Mouse (Mus musculus) brain, embryonic 14.5 days (tissue): ENCODE measurements around the gene Cnot4.

Source experiments
- CTCF ChIP-seq: fragments of 200-500 bp; IDR thresholded peaks from 2 replicates; pipeline ENCODE4 v1.5.1; 2012; ENCODE audit warnings: inconsistent platforms, mild to moderate bottlenecking, moderate library complexity, borderline replicate concordance; ENCODE audit not compliant: insufficient read depth, insufficient read length; ENCODE audit errors: extremely low read depth
- POLR2A ChIP-seq: fragments of 200-500 bp; IDR thresholded peaks from 2 replicates; pipeline ENCODE4 v1.6.1; 2012; ENCODE audit warnings: mild to moderate bottlenecking, inconsistent platforms, borderline replicate concordance; ENCODE audit not compliant: poor library complexity, insufficient read depth, insufficient read length, severe bottlenecking; ENCODE audit errors: extremely low read depth

DNA sequence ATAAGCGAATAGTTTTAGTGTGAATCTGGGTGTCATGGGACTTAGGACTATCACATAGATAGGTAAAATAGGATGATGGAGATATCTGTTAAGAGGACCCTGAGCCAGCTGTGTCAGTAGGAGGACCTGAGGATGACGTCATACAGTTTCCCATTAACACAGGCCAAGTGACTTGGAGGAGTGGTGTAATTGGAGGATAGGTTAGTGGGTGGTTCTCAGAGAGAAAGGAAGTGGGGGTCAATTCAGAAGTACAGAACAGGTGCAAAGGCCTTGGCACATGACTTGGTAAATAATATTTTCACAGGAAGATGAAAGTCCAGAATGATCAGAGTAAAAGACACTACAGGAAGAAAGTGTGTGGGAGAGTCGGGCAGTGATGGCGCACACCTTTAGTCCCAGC is 39.7 kb upstream of the Cnot4 start:
- TF ChIP-seq CTCF (no peak), POLR2A (no peak)
